Mouse (Mus musculus): ENCODE measurements around the gene Sipa1l3. TPM values are rescaled to one million over a fixed set of nuclear protein-coding genes. Genes with fewer than 3 reads are reported as not detected.
A peak's percentile ranks its signal among the peaks of the same experiment; 100 is the strongest.

Gene Sipa1l3
- polyA plus RNA-seq (2012; rRNA removed), result 93.0 and 111 TPM in 2 replicates

GRCm38 (mm10) chr7:29518421-29519210 lies at the start of gene Sipa1l3:
TSS of gene Sipa1l3 (minus strand) at chr7:29518641.
- H3K36me3 ChIP-seq (ENCODE audit: control insufficient read depth, insufficient read depth, low read length), result no peaks in the 10 kb centered on the region
- no peak within 1 kb of the TSS for H3K27ac ChIP-seq (ENCODE audit: control insufficient read depth, insufficient read depth, low read length)
- H3K27me3 ChIP-seq (ENCODE audit: control insufficient read depth, insufficient read depth, low read length), result no peaks in the 10 kb centered on the region
- no peaks in the 10 kb centered on the region; the same call in 1 of the 2 replicates for H3K4me1 ChIP-seq (replicated peaks; ENCODE audit: control insufficient read depth, insufficient read depth, low read length)
- TF ChIP-seq POLR2A (IDR thresholded peaks at IDR 0.05; ENCODE audit: control insufficient read depth, extremely low read depth, insufficient read depth, low read length, poor library complexity) (peak; percentile 54), CTCF (IDR thresholded peaks at IDR 0.05; ENCODE audit: borderline replicate concordance, control insufficient read depth, extremely low read depth, insufficient read depth, low read length, poor library complexity) (peak; percentile 28; the same call in 1 of the 2 replicates)
- peak within 1 kb of the TSS; percentile 88 for H3K4me3 ChIP-seq (ENCODE audit: control insufficient read depth, insufficient read depth, low read length)
- under 1% methylated on average over 88 of the region's 88 CpGs for WGBS
- DNase-seq, result peak; percentile 99

- Histone ChIP-seq H3K4me1 (replicated peaks; ENCODE audit: control insufficient read depth, insufficient read depth, low read length) (no peaks in the 10 kb centered on the region), H3K27me3 (ENCODE audit: control insufficient read depth, insufficient read depth, low read length) (no peaks in the 10 kb centered on the region), H3K36me3 (ENCODE audit: control insufficient read depth, insufficient read depth, low read length) (no peaks in the 10 kb centered on the region), H3K4me3 (ENCODE audit: control insufficient read depth, insufficient read depth, low read length) (no peak overlapping the region), H3K27ac (ENCODE audit: control insufficient read depth, insufficient read depth, low read length) (no peak overlapping the region)
- WGBS, result 92% methylated on average over 10 of the region's 10 CpGs
- TF ChIP-seq POLR2A (IDR thresholded peaks at IDR 0.05; ENCODE audit: control insufficient read depth, extremely low read depth, insufficient read depth, low read length, poor library complexity) (no peak), CTCF (IDR thresholded peaks at IDR 0.05; ENCODE audit: borderline replicate concordance, control insufficient read depth, extremely low read depth, insufficient read depth, low read length, poor library complexity) (no peak)
- DNase-seq, result no peak
These were observed 44.6 kb upstream of the Sipa1l3 start for GRCm38 (mm10) chr7:29563006-29563405.

- WGBS, result 74% methylated on average over 9 of the region's 9 CpGs
- TF ChIP-seq POLR2A (IDR thresholded peaks at IDR 0.05; ENCODE audit: control insufficient read depth, extremely low read depth, insufficient read depth, low read length, poor library complexity) (no peak), CTCF (IDR thresholded peaks at IDR 0.05; ENCODE audit: borderline replicate concordance, control insufficient read depth, extremely low read depth, insufficient read depth, low read length, poor library complexity) (no peak)
- H3K27ac ChIP-seq (ENCODE audit: control insufficient read depth, insufficient read depth, low read length), result no peak overlapping the region
- H3K36me3 ChIP-seq (ENCODE audit: control insufficient read depth, insufficient read depth, low read length), result no peaks in the 10 kb centered on the region
- no peak overlapping the region for H3K4me3 ChIP-seq (ENCODE audit: control insufficient read depth, insufficient read depth, low read length)
- H3K4me1 ChIP-seq (replicated peaks; ENCODE audit: control insufficient read depth, insufficient read depth, low read length), result no peaks in the 10 kb centered on the region
- no peaks in the 10 kb centered on the region for H3K27me3 ChIP-seq (ENCODE audit: control insufficient read depth, insufficient read depth, low read length)
- no peak for DNase-seq
These were observed 42.6 kb upstream of the Sipa1l3 start for GRCm38 (mm10) chr7:29561046-29561445.

- DNase-seq, result peak; percentile 11
These were observed 40.8 kb upstream of the Sipa1l3 start for GRCm38 (mm10) chr7:29559290-29559689.

GRCm38 (mm10) chr7:29558744-29559143 lies 40.3 kb upstream of the Sipa1l3 start:
- Histone ChIP-seq H3K27me3 (ENCODE audit: control insufficient read depth, insufficient read depth, low read length) (no peaks in the 10 kb centered on the region), H3K4me3 (ENCODE audit: control insufficient read depth, insufficient read depth, low read length) (no peak overlapping the region), H3K36me3 (ENCODE audit: control insufficient read depth, insufficient read depth, low read length) (no peaks in the 10 kb centered on the region), H3K27ac (ENCODE audit: control insufficient read depth, insufficient read depth, low read length) (no peak overlapping the region), H3K4me1 (replicated peaks; ENCODE audit: control insufficient read depth, insufficient read depth, low read length) (no peaks in the 10 kb centered on the region)
- 67% methylated on average over 1 of the region's 1 CpGs for WGBS
- no peak for TF ChIP-seq CTCF (IDR thresholded peaks at IDR 0.05; ENCODE audit: borderline replicate concordance, control insufficient read depth, extremely low read depth, insufficient read depth, low read length, poor library complexity)
- no peak for TF ChIP-seq POLR2A (IDR thresholded peaks at IDR 0.05; ENCODE audit: control insufficient read depth, extremely low read depth, insufficient read depth, low read length, poor library complexity)
- DNase-seq, result no peak

More at GRCm38 (mm10) chr7:29559290-29559689, 40.8 kb upstream of the Sipa1l3 start:
- H3K27ac ChIP-seq (ENCODE audit: control insufficient read depth, insufficient read depth, low read length), result no peak overlapping the region
- no peaks in the 10 kb centered on the region for H3K4me1 ChIP-seq (replicated peaks; ENCODE audit: control insufficient read depth, insufficient read depth, low read length)
- no peaks in the 10 kb centered on the region for H3K36me3 ChIP-seq (ENCODE audit: control insufficient read depth, insufficient read depth, low read length)
- no peak overlapping the region for H3K4me3 ChIP-seq (ENCODE audit: control insufficient read depth, insufficient read depth, low read length)
- H3K27me3 ChIP-seq (ENCODE audit: control insufficient read depth, insufficient read depth, low read length), result no peaks in the 10 kb centered on the region
- WGBS, result 81% methylated on average over 4 of the region's 4 CpGs
- TF ChIP-seq POLR2A (IDR thresholded peaks at IDR 0.05; ENCODE audit: control insufficient read depth, extremely low read depth, insufficient read depth, low read length, poor library complexity) (no peak), CTCF (IDR thresholded peaks at IDR 0.05; ENCODE audit: borderline replicate concordance, control insufficient read depth, extremely low read depth, insufficient read depth, low read length, poor library complexity) (no peak)

- no peak overlapping the region for H3K4me3 ChIP-seq (ENCODE audit: control insufficient read depth, insufficient read depth, low read length)
- DNase-seq, result no peak
- no peak for TF ChIP-seq POLR2A (IDR thresholded peaks at IDR 0.05; ENCODE audit: control insufficient read depth, extremely low read depth, insufficient read depth, low read length, poor library complexity)
- no peak for TF ChIP-seq CTCF (IDR thresholded peaks at IDR 0.05; ENCODE audit: borderline replicate concordance, control insufficient read depth, extremely low read depth, insufficient read depth, low read length, poor library complexity)
- WGBS, result 83% methylated on average over 4 of the region's 4 CpGs
- no peaks in the 10 kb centered on the region for H3K27me3 ChIP-seq (ENCODE audit: control insufficient read depth, insufficient read depth, low read length)
- H3K4me1 ChIP-seq (replicated peaks; ENCODE audit: control insufficient read depth, insufficient read depth, low read length), result no peaks in the 10 kb centered on the region
- no peak overlapping the region for H3K27ac ChIP-seq (ENCODE audit: control insufficient read depth, insufficient read depth, low read length)
- no peaks in the 10 kb centered on the region for H3K36me3 ChIP-seq (ENCODE audit: control insufficient read depth, insufficient read depth, low read length)
These were observed 37.8 kb upstream of the Sipa1l3 start for GRCm38 (mm10) chr7:29556283-29556682.

Data from thymus, adult 2 months (tissue).